In genomic region chr7:110164103-110164681, GRCm38 (mm10) we compare ENCODE assay signal across 8 mouse cellular contexts. TPM values are rescaled to one million over a fixed set of nuclear protein-coding genes. Genes with fewer than 3 reads are reported as not detected.
DNase-seq lines count a peak whose midpoint lies in the region; ATAC-seq lines count a peak whose summit lies in the region.

No protein-coding gene starts in this region.

- DNase-seq in adipocyte (ENCODE audit: low spot score), result peak; percentile 82
- DNase-seq in embryo, embryonic 10 days (ENCODE audit: low spot score), result peak; percentile 92
- DNase-seq in gastrocnemius, postnatal 10 days, result peak; percentile 89
- peak; percentile 91 for DNase-seq in induced T-regulatory cell, adult 2 months (ENCODE audit: low read depth)
- peak; percentile 35 to 80 for DNase-seq in left cerebral cortex, adult 9 months (ENCODE audit: low spot score in 2 of 2)
- peak; percentile 80 for DNase-seq in right cerebral cortex, postnatal 14 days
- DNase-seq in urinary bladder, postnatal 36 days (ENCODE audit: low spot score in 2 of 2), result peak; percentile 81 to 91

- peak; percentile 83 for ATAC-seq in megakaryocyte progenitor cell, adult 5-6 weeks (replicated peaks; ENCODE audit: poor library complexity)

RNA-seq across cellular contexts. Expression of gene Wee1, which starts 42.3 kb away (rescaled TPM):
- 1 to 10 TPM; 7.7 to 8.6 TPM for total RNA-seq in gastrocnemius, postnatal 10 days (2021)
- total RNA-seq in megakaryocyte progenitor cell, adult 5-6 weeks (2015), result 74.0 and 85.9 TPM in 2 replicates
- total RNA-seq in megakaryocyte progenitor cell, adult 5-6 weeks (2017), result 28.1 and 33.9 TPM in 2 replicates

RNA-seq across cellular contexts. Expression of gene Swap70, which starts 57.3 kb away (rescaled TPM):
- total RNA-seq in gastrocnemius, postnatal 10 days (2021), result 10 to 100 TPM; 11.5 to 16.2 TPM
- 30.1 and 36.6 TPM in 2 replicates for total RNA-seq in megakaryocyte progenitor cell, adult 5-6 weeks (2015)
- total RNA-seq in megakaryocyte progenitor cell, adult 5-6 weeks (2017), result 67.0 and 68.6 TPM in 2 replicates

Comparison
In these comparisons a context has a peak if more than half of its experiments do, and no peak if none do; other contexts are left out.
1. Peak in every context shown above with its lines: DNase-seq and ATAC-seq.